Mouse (Mus musculus) forebrain, embryonic 12.5 days (tissue): ENCODE measurements at regions not wholly inside any gene's neighbourhood (a gene's known extent, or its start where the extent isn't known, plus 50 kb on each side); places are given as distances from the start of the nearest gene placed in this dataset.

Experiments
- ATAC-seq: fragments of 200-750 bp; cut with Nextera tagmentation; 2 replicates; pipeline ENCODE4 v1.8.0; 2017; ENCODE audit warnings: moderate TSS enrichment; ENCODE audit not compliant: low FRiP score
- H3K27ac ChIP-seq: fragments of 300-500 bp; sonication (generic); 2 replicates; pipeline ENCODE4 v1.5.1; 2016; ENCODE audit warnings: mild to moderate bottlenecking
- H3K27me3 ChIP-seq: fragments of 300-500 bp; sonication (generic); 2 replicates; pipeline ENCODE4 v1.6.1; 2016; ENCODE audit warnings: mild to moderate bottlenecking
- H3K36me3 ChIP-seq: fragments of 300-500 bp; sonication (generic); replicated peaks from 2 replicates; pipeline ENCODE4 v1.6.1; 2016; ENCODE audit warnings: mild to moderate bottlenecking
- H3K4me1 ChIP-seq: fragments of 300-500 bp; sonication (generic); 2 replicates; pipeline ENCODE4 v1.6.1; 2016
- H3K4me2 ChIP-seq: fragments of 300-500 bp; sonication (generic); 2 replicates; pipeline ENCODE4 v1.6.1; 2016; ENCODE audit warnings: mild to moderate bottlenecking, moderate library complexity
- H3K4me3 ChIP-seq: fragments of 300-500 bp; sonication (generic); replicated peaks from 2 replicates; pipeline ENCODE4 v1.5.1; 2016; ENCODE audit warnings: mild to moderate bottlenecking
- H3K9ac ChIP-seq: fragments of 300-500 bp; sonication (generic); 2 replicates; pipeline ENCODE4 v1.6.1; 2016; ENCODE audit warnings: mild to moderate bottlenecking
- H3K9me3 ChIP-seq: fragments of 300-500 bp; sonication (generic); 2 replicates; pipeline ENCODE4 v1.6.1; 2016
- WGBS: fragments of 180-500 bp; shearing (Covaris S2); methylation state at CpG from one replicate; pipeline ENCODE4 v1.1.7; 2016; 5-methylcytosine and 5-hydroxymethylcytosine counted together

DNA sequence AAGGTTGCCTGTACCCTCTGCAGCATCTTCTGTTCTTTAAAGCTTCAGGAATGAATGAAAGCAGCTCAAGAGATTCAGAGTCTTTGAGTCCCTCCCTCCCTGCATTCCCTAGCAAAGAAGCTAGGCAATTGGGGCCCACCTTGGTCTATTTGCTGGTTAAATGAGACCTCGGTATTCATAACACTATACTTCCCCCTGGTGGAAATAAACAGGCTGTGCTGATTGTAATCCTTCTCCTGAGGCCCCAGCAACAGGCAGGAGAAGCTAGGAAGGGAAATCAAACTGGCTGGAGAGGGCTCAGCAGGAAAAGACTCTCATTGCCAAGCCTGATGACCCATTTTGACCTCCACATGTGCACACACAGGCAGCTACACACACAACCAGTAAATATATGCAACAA, 137.1 kb downstream of the Sh3bp4 start:
- Histone ChIP-seq H3K4me2 (no peak overlapping the region), H3K9ac (no peak overlapping the region), H3K9me3 (no peaks in the 10 kb centered on the region), H3K4me3 (no peak overlapping the region), H3K27ac (no peak overlapping the region), H3K36me3 (no peaks in the 10 kb centered on the region), H3K27me3 (no peaks in the 10 kb centered on the region), H3K4me1 (no peaks in the 10 kb centered on the region)
- 3% methylated on average over 1 of the region's 1 CpGs for WGBS
- no peak for ATAC-seq

- Histone ChIP-seq H3K27ac (no peak overlapping the region), H3K4me2 (no peak overlapping the region), H3K4me3 (no peak overlapping the region), H3K4me1 (no peaks in the 10 kb centered on the region), H3K36me3 (no peaks in the 10 kb centered on the region), H3K9ac (no peak overlapping the region), H3K9me3 (no peaks in the 10 kb centered on the region), H3K27me3 (no peaks in the 10 kb centered on the region)
- ATAC-seq = no peak
- 85% methylated on average over 6 of the region's 6 CpGs for WGBS
These were observed 140.9 kb downstream of the Sh3bp4 start for GRCm38 (mm10) chr1:89211116-89211515.

GRCm38 (mm10) chr1:89228426-89228825, 158.2 kb downstream of the Sh3bp4 start:
- no peak overlapping the region for H3K27ac ChIP-seq
- no peak overlapping the region for H3K4me2 ChIP-seq
- no peaks in the 10 kb centered on the region for H3K4me1 ChIP-seq
- H3K27me3 ChIP-seq = peaks cover 5% of the 10 kb centered on the region; the same call in 1 of the 2 replicates
- ATAC-seq = no peak
- no peaks in the 10 kb centered on the region for H3K9me3 ChIP-seq
- no peak overlapping the region for H3K4me3 ChIP-seq
- H3K9ac ChIP-seq = no peak overlapping the region
- WGBS = 59% methylated on average over 5 of the region's 5 CpGs
- no peaks in the 10 kb centered on the region for H3K36me3 ChIP-seq

DNA sequence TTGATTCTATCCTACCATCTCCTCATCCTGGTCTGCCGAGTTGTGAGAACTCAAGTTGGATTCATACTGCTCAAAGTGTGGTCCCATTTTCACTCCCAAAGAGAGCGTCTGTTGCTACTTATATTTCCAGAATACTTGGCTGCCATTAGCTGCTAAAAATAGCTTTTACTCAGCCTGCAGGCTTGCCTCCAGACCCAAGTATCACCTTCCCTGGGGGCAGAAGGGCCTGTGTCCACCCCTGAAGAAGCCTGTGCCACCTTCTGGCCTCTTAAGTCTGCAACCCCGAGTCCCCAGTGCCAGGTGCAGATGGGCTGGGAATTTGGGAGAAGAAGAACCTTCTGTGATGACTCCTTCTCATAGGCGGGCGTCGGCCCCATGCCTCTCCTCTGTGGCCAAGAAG, 161.5 kb downstream of the Sh3bp4 start:
- Histone ChIP-seq H3K4me1 (peaks cover 7% of the 10 kb centered on the region), H3K27ac (no peak overlapping the region), H3K4me2 (no peak overlapping the region), H3K9me3 (no peaks in the 10 kb centered on the region), H3K36me3 (no peaks in the 10 kb centered on the region), H3K4me3 (no peak overlapping the region), H3K27me3 (peaks cover 7% of the 10 kb centered on the region; the same call in 1 of the 2 replicates), H3K9ac (no peak overlapping the region)
- 81% methylated on average over 6 of the region's 6 CpGs for WGBS
- ATAC-seq = no peak

DNA sequence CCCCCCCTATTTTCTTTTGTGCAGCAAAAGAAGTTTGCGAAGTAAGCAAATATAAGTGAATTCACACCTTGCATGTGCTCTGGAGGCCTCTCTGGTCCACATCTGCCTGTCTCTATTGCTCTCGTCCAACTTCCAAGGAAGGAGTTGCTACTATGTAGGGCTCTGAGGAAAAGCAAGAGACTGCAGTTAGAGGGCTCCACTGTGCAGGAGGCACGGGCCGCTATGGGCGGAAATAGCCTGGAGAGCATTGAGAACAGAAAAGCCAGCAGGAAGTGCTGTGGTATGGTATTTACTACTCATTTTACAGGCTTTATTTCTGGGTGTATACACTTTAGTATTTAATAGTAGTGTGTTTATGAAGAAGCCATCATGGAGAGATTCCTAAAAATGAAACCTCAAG, 162.2 kb downstream of the Sh3bp4 start:
- H3K36me3 ChIP-seq = no peaks in the 10 kb centered on the region
- no peak overlapping the region for H3K4me2 ChIP-seq
- 77% methylated on average over 5 of the region's 5 CpGs for WGBS
- H3K4me3 ChIP-seq = no peak overlapping the region
- no peak overlapping the region for H3K27ac ChIP-seq
- no peaks in the 10 kb centered on the region for H3K9me3 ChIP-seq
- no peak overlapping the region for H3K9ac ChIP-seq
- no peak for ATAC-seq
- H3K27me3 ChIP-seq = peaks cover 7% of the 10 kb centered on the region; the same call in 1 of the 2 replicates
- peaks cover 7% of the 10 kb centered on the region for H3K4me1 ChIP-seq

- WGBS = 85% methylated on average over 8 of the region's 8 CpGs
- peak; percentile 46 for ATAC-seq
- no peaks in the 10 kb centered on the region for H3K36me3 ChIP-seq
- peaks cover 14% of the 10 kb centered on the region for H3K4me1 ChIP-seq
- H3K9me3 ChIP-seq = no peaks in the 10 kb centered on the region
- no peak overlapping the region for H3K9ac ChIP-seq
- H3K27ac ChIP-seq = no peak overlapping the region
- peaks cover 7% of the 10 kb centered on the region; the same call in 1 of the 2 replicates for H3K27me3 ChIP-seq
- no peak overlapping the region for H3K4me2 ChIP-seq
- H3K4me3 ChIP-seq = no peak overlapping the region
These were observed 164.7 kb downstream of the Sh3bp4 start for GRCm38 (mm10) chr1:89234895-89235294.

GRCm38 (mm10) chr1:89235296-89235695, 165.1 kb downstream of the Sh3bp4 start:
- Histone ChIP-seq H3K36me3 (no peaks in the 10 kb centered on the region), H3K9ac (no peak overlapping the region), H3K27me3 (peaks cover 7% of the 10 kb centered on the region; the same call in 1 of the 2 replicates), H3K4me1 (peaks cover 14% of the 10 kb centered on the region), H3K4me2 (no peak overlapping the region), H3K27ac (no peak overlapping the region), H3K9me3 (no peaks in the 10 kb centered on the region), H3K4me3 (no peak overlapping the region)
- 49% methylated on average over 3 of the region's 3 CpGs for WGBS
- ATAC-seq = peak; percentile 53

DNA sequence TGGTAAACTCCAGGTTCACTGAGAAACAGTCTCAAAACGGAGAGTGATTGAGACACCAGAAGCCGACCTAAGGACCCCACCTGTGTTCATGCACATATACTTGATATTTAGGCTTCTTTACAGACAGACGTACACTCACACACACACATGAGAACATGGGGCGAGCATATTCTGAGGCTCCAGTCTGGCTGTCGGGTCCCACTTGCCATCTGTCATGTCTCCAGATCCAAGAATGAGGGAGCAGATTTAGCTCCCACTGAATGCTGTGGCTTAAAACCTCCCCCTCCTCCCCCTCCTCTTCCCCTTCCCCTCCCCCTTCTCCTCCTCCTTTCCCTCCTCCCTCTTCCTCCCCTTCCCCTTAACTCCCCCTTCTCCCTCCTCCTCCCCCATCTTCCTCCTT, 167.5 kb downstream of the Sh3bp4 start:
- Histone ChIP-seq H3K36me3 (no peaks in the 10 kb centered on the region), H3K4me2 (no peak overlapping the region), H3K9ac (no peak overlapping the region), H3K4me3 (no peak overlapping the region), H3K9me3 (no peaks in the 10 kb centered on the region), H3K27ac (no peak overlapping the region), H3K4me1 (peaks cover 14% of the 10 kb centered on the region), H3K27me3 (peaks cover 2% of the 10 kb centered on the region; the same call in 1 of the 2 replicates)
- WGBS = 72% methylated on average over 5 of the region's 5 CpGs
- ATAC-seq = no peak

DNA sequence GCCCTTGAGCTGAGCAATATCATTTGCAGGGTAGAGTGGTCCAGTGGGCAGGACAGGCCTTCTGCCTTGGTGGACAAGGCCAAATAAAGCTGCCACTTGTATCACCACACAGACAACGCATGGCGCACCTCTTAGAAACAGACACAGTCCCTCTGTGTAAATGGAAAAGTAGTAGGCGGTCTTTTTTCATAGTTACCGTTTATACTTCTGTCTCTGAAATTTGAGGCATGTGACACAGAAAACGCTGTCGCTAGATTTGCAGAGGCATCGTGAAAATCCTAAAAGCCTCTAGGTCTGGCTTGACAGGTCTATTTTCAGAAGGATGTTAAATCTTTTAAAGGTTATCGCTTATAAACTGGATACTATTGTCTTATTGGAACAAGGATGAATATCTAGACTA, 174.4 kb downstream of the Sh3bp4 start:
- H3K4me3 ChIP-seq = no peak overlapping the region
- H3K4me1 ChIP-seq = peaks cover 9% of the 10 kb centered on the region
- H3K9me3 ChIP-seq = peaks cover 6% of the 10 kb centered on the region; the same call in 1 of the 2 replicates
- no peaks in the 10 kb centered on the region for H3K27me3 ChIP-seq
- no peak overlapping the region for H3K4me2 ChIP-seq
- H3K27ac ChIP-seq = no peak overlapping the region
- no peak overlapping the region for H3K9ac ChIP-seq
- 93% methylated on average over 8 of the region's 8 CpGs for WGBS
- H3K36me3 ChIP-seq = no peaks in the 10 kb centered on the region
- ATAC-seq = no peak

GRCm38 (mm10) chr1:89245202-89246003, 175.2 kb downstream of the Sh3bp4 start:
- Histone ChIP-seq H3K4me1 (peaks cover 9% of the 10 kb centered on the region), H3K36me3 (no peaks in the 10 kb centered on the region), H3K27me3 (no peaks in the 10 kb centered on the region), H3K4me3 (no peak overlapping the region), H3K9me3 (peaks cover 6% of the 10 kb centered on the region; the same call in 1 of the 2 replicates), H3K9ac (no peak overlapping the region), H3K4me2 (no peak overlapping the region), H3K27ac (peak overlapping the region; percentile 37; the same call in 1 of the 2 replicates)
- 40% methylated on average over 11 of the region's 11 CpGs for WGBS
- ATAC-seq = no peak

DNA sequence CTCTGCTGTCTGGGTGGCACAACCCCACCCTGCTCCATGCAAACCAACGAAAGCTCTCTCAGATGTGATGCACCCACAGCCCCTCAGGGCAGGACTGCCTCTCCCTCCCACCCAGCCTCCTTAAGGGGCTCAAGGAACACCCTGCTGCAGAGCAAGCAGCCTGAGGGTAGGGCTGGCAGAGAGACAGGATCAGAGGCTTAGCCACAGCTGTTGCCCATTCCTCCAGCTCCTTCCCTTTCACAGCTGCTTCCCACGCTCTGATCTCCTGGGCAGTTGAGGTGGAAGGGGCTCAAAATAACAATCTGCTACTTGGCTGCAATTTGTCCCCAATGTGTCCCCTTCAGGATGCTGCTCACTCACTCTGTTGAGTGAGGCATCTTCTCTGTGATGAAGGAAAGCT, 181.5 kb downstream of the Sh3bp4 start:
- Histone ChIP-seq H3K36me3 (no peaks in the 10 kb centered on the region), H3K27ac (no peak overlapping the region), H3K4me3 (no peak overlapping the region), H3K9ac (no peak overlapping the region), H3K4me2 (no peak overlapping the region), H3K4me1 (0 out of 2 replicates have a peak, but pooled peaks cover 3% of the 10 kb centered on the region), H3K9me3 (peaks cover 6% of the 10 kb centered on the region; the same call in 1 of the 2 replicates), H3K27me3 (no peaks in the 10 kb centered on the region)
- ATAC-seq = no peak
- WGBS = 44% methylated on average over 2 of the region's 2 CpGs

DNA sequence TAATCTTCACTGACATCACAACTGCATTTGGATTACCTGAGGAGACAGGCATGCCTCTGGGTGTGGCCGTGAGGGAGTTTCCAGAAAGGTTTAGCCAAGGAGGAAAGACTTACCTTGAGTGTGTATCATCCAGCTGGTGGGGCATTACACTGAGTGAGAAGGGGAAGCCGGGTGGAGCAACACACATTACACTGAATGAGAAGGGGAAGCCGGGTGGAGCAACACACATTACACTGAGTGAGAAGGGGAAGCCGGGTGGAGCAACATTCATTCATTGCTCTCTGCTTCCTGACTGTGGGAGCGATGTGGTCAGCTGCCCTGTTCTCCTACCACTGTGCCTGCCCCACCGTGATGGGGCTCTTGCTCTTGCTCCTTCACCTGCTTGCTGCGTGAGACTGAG, 182.3 kb downstream of the Sh3bp4 start:
- Histone ChIP-seq H3K36me3 (no peaks in the 10 kb centered on the region), H3K9me3 (peaks cover 2% of the 10 kb centered on the region; the same call in 1 of the 2 replicates), H3K4me2 (no peak overlapping the region), H3K27me3 (no peaks in the 10 kb centered on the region), H3K4me1 (0 out of 2 replicates have a peak, but pooled peaks cover 3% of the 10 kb centered on the region), H3K4me3 (no peak overlapping the region), H3K9ac (no peak overlapping the region), H3K27ac (no peak overlapping the region)
- 86% methylated on average over 7 of the region's 7 CpGs for WGBS
- ATAC-seq = no peak

DNA sequence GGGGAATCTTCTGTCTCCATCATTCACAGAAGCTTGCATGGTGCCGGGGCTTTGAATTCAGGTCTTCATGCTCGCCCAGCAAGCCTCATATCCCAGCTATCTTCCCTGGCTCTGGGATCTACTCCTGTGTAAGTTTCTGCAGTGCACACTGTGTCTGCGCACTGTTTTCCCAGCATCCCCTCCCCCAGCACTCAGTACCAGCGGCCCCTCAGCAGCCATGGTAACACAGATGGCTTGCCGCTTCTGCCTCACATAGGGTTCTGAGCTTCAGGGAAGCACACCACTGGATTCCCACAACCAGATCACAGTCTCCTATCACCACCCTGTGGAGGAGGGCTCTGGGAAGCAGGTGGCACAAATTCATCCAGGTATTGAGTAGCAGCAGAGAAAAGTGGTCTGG, 187.7 kb downstream of the Sh3bp4 start:
- H3K4me2 ChIP-seq = no peak overlapping the region
- no peak for ATAC-seq
- no peaks in the 10 kb centered on the region for H3K27me3 ChIP-seq
- H3K27ac ChIP-seq = no peak overlapping the region
- H3K4me3 ChIP-seq = no peak overlapping the region
- H3K9ac ChIP-seq = no peak overlapping the region
- WGBS = 80% methylated on average over 5 of the region's 5 CpGs
- no peaks in the 10 kb centered on the region for H3K36me3 ChIP-seq
- H3K9me3 ChIP-seq = no peaks in the 10 kb centered on the region
- peaks cover 7% of the 10 kb centered on the region for H3K4me1 ChIP-seq
